Comparison of ENCODE assay signal across 8 mouse cellular contexts in the genomic region with DNA sequence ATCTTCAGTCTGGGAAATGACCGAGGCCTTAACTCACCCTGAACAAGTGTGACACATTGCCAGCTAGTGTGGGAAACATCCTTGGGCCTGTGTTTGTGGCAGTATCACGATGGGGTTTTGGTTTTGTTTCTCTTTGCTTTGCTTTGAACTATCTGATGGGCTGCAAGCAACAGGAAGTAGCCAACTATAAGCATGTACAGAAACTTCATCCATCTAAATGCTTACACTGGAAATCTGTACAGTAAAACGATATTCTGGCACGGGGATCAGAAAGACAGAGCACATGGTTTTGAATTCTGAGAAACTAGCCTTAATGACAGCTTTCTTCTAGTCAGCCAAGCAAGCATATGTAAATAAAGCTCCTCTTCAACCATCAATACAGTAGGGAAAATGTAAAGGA. TPM values are rescaled to one million over a fixed set of nuclear protein-coding genes. Genes with fewer than 3 reads are reported as not detected.
DNase-seq lines count a peak whose midpoint lies in the region; ATAC-seq lines count a peak whose summit lies in the region.

No protein-coding gene starts in this region.

- peak overlapping the region; percentile 61 for H3K4me3 ChIP-seq in embryonic facial prominence, embryonic 12.5 days
- peak overlapping the region; percentile 67 for H3K4me3 ChIP-seq in midbrain, embryonic 13.5 days (replicated peaks)

- no peak overlapping the region for H3K27ac ChIP-seq in embryonic facial prominence, embryonic 12.5 days
- H3K27ac ChIP-seq in midbrain, embryonic 13.5 days: peak overlapping the region; percentile 93

- H3K4me2 ChIP-seq in embryonic facial prominence, embryonic 12.5 days (replicated peaks): peak overlapping the region; percentile 94
- peak overlapping the region; percentile 97 for H3K4me2 ChIP-seq in midbrain, embryonic 13.5 days (replicated peaks)

- no peak for ATAC-seq in embryonic facial prominence, embryonic 12.5 days (ENCODE audit: insufficient number of reproducible peaks, insufficient read depth, low FRiP score, low TSS enrichment)
- peak; percentile 55 for ATAC-seq in inflammation-experienced regulatory T-cells, adult 6 months
- ATAC-seq in midbrain, embryonic 13.5 days: no peak

- no peaks in the 10 kb centered on the region for H3K27me3 ChIP-seq in embryonic facial prominence, embryonic 12.5 days
- H3K27me3 ChIP-seq in midbrain, embryonic 13.5 days: no peaks in the 10 kb centered on the region

- H3K36me3 ChIP-seq in embryonic facial prominence, embryonic 12.5 days: peaks cover 6% of the 10 kb centered on the region; the same call in 1 of the 2 replicates
- peaks cover 12% of the 10 kb centered on the region for H3K36me3 ChIP-seq in midbrain, embryonic 13.5 days

- H3K9me3 ChIP-seq in embryonic facial prominence, embryonic 12.5 days: no peaks in the 10 kb centered on the region
- no peaks in the 10 kb centered on the region for H3K9me3 ChIP-seq in midbrain, embryonic 13.5 days

- H3K4me1 ChIP-seq in embryonic facial prominence, embryonic 12.5 days: peaks cover 22% of the 10 kb centered on the region
- peaks cover 29% of the 10 kb centered on the region for H3K4me1 ChIP-seq in midbrain, embryonic 13.5 days (replicated peaks)

- H3K9ac ChIP-seq in embryonic facial prominence, embryonic 12.5 days: no peak overlapping the region; the same call in 1 of the 2 replicates
- H3K9ac ChIP-seq in midbrain, embryonic 13.5 days (replicated peaks): peak overlapping the region; percentile 50

- DNase-seq in thymus, postnatal 4 days: peak; percentile 25
- DNase-seq in thymus, postnatal 10 days (ENCODE audit: low spot score in 2 of 2): no peak
- DNase-seq in gastrocnemius, postnatal 14 days: no peak
- no peak for DNase-seq in cerebellum, postnatal 25 days
- DNase-seq in kidney, postnatal 10 days: no peak

- WGBS in embryonic facial prominence, embryonic 12.5 days: 26% methylated on average over 4 of the region's 4 CpGs
- WGBS in midbrain, embryonic 13.5 days: 25% methylated on average over 4 of the region's 4 CpGs

- intact Hi-C loops in gastrocnemius, postnatal 14 days (cut with DNase I; ENCODE audit: low total_unique reads): no loop called here

RNA-seq across cellular contexts. Expression of a gene that starts 0.6 kb away (rescaled TPM):
- polyA plus RNA-seq in embryonic facial prominence, embryonic 12.5 days (2016; fragmentation: Nextera tagmentation; extraction: Ambion mirVana): 17.0 and 17.3 TPM in 2 replicates
- 10 to 100 TPM in 1 of 3 experiments, 1 to 10 TPM in 2; 2.4 to 10.2 (median 3.3) TPM for polyA plus RNA-seq in inflammation-experienced regulatory T-cells, adult 6 months (2017; shearing (Covaris generic))
- polyA plus RNA-seq in midbrain, embryonic 13.5 days (2015; fragmentation: Nextera tagmentation; extraction: Ambion mirVana): 8.5 and 8.6 TPM in 2 replicates
- total RNA-seq in gastrocnemius, postnatal 14 days (2021): 1 to 10 TPM; 1.1 to 1.2 TPM

RNA-seq across cellular contexts. Expression of a gene that starts 0.8 kb away (rescaled TPM):
- polyA plus RNA-seq in embryonic facial prominence, embryonic 12.5 days (2016; fragmentation: Nextera tagmentation; extraction: Ambion mirVana): 38.6 and 39.5 TPM in 2 replicates
- polyA plus RNA-seq in inflammation-experienced regulatory T-cells, adult 6 months (2017; shearing (Covaris generic)): 10 to 100 TPM; 28.6 to 51.5 (median 35.9) TPM
- 26.7 and 27.3 TPM in 2 replicates for polyA plus RNA-seq in midbrain, embryonic 13.5 days (2015; fragmentation: Nextera tagmentation; extraction: Ambion mirVana)
- total RNA-seq in gastrocnemius, postnatal 14 days (2021): 10 to 100 TPM; 10.5 to 11.9 TPM

RNA-seq across cellular contexts. Expression of a gene that starts 48.2 kb away (rescaled TPM):
- polyA plus RNA-seq in embryonic facial prominence, embryonic 12.5 days (2016; fragmentation: Nextera tagmentation; extraction: Ambion mirVana): 1.2 and 2.6 TPM in 2 replicates
- polyA plus RNA-seq in inflammation-experienced regulatory T-cells, adult 6 months (2017; shearing (Covaris generic)): 10 to 100 TPM in 2 of 3 experiments, 1 to 10 TPM in 1; 8.7 to 17.3 (median 10.3) TPM
- polyA plus RNA-seq in midbrain, embryonic 13.5 days (2015; fragmentation: Nextera tagmentation; extraction: Ambion mirVana): 0.88 and 1.0 TPM in 2 replicates
- total RNA-seq in gastrocnemius, postnatal 14 days (2021): not detected
